Mouse (Mus musculus): ENCODE data around the gene Gdnf.

- no peak for TF ChIP-seq CTCF (IDR thresholded peaks at IDR 0.05; ENCODE audit: low read depth)
- TF ChIP-seq EP300 (optimal IDR thresholded peaks at IDR 0.05): no peak
Measured at GRCm38 (mm10) chr15:7858841-7859240, 48.2 kb downstream of the Gdnf start.

Measured in stomach, postnatal 0 days (tissue).